Mouse (Mus musculus) heart, postnatal 10 days (tissue): Measurements from ENCODE around the gene Gabrb1. TPM values are rescaled to one million over a fixed set of nuclear protein-coding genes. Genes with fewer than 3 reads are reported as not detected.

Source experiments
- DNase-seq, 2 experiments: peaks; one replicate each; pipeline ENCODE4 v3.0.0; 2021
- intact Hi-C: fragments of 180-260 bp; cut with DNase I; formaldehyde crosslinking; loops from one replicate; pipeline ENCODE4 v1.15.1; 2025
- total RNA-seq, 2 experiments: library from RNA; stranded (reverse); gene quantifications; 2 replicates each; pipeline ENCODE4 v1.2.3; 2021

Gabrb1 gene
- total RNA-seq, result under 1 TPM; 0.02 to 0.05 TPM

DNA sequence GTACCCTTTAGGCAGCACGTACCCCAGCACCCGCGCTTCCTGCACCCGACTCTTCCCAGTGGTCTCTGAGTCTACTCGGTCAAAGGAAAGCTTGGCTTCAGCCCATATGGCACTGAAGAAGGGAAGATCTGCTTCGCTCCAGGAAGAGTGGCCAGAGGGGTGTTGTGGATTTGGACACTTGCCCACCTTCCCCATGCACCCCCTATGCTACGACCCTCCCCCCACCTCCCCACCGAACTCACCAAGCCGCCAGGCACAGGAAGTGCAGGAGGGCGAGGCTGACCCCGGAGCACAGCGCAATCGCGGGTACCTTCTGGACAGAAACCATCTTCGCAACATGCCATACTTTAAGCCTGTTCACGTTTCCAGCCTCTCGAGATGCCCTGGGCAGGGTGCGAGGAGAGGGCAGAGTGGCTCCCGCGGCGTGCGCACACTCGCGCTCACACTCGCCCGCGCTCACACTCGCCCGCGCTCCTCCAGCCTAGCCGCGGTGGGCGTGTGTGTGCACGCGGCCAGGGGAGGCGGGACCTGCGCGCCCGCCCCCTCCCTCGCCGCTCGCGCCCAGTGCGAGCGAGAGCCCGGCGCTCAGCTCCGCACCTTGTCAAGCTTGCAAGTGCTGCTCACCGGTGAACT is at the start of gene Gabrb1:
Gabrb1 (plus strand) TSS at position 632 of the 633 bp plus-strand sequence.
- intact Hi-C loops, result no loop called here
- peak; percentile 17 to 18 for DNase-seq

DNA sequence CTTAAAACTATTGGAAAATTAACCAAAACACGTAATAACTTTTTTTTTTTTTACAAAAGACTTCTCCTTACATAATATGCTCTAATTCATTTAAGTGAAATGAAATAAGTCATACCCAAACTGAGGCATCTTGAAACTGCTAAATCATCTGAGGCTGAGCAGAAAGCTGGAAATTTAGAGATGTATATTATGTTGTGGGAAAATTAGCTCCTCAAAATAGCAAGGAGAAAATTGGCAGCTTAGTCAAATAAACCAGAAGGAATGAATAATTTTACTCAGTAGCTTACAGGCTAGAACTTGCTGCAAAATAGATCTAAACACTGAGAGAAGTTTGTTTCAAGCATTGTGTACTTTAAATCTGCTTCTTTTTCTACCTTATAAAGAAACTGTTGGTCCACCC is 49.2 kb upstream of the Gabrb1 start:
- DNase-seq, result no peak
- intact Hi-C loops, result no loop called here

DNA sequence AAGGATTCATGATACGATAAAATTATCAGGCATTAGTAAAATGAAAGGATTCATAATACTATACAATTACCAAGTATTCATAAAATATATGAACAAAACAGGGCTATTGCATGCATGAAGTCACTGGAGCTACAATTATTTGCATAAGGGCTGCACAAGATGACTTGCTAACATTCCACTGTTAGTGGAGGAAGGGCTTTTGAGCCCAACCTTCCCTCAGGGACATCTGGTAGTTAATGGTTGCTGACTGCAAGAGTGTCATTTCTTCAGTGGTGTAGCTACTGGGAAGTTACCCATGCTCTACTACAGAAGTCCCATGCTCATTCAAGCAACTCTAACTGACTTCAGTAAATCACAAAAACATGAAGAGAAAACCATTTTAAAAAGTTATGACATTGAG is 43.6 kb upstream of the Gabrb1 start:
- no peak for DNase-seq
- intact Hi-C loops, result no loop called here

DNA sequence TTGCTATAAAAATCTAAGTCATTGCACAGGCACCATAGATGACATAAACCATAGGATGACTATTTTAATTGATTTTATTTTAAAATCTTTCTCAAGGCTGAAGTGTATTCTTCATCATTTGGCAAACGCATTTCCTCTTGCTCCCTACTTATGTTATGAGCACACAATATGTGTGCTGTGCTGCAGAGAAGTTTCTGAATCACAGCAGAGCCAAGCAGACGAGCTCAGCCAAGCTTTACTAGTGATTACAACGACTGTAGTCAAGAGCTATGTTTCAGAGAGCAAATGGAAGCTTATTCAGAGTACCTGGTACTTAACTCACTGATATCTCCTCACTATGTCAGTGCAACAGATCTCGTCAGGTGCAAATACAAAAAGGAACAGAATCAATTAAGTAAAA is 41.2 kb upstream of the Gabrb1 start:
- DNase-seq, result no peak

DNA sequence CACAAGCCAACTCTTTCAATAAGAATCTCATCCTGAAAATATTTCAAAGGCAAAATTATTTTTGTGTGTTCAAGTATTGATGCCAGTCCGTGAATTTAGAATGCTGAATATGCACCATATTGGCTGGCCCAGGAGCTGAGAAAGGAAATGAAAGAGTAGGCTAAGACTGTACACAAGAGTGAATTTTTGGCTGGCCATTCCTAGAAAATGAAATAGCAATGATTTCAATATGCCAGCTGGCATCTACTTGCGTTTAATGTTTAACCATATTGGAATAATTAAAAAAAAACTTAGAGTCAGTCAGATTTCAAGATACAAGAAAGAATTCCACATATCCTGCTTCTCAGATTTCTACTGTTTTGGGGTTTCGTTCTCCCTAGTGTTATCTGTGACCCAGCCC is 30.1 kb upstream of the Gabrb1 start:
- intact Hi-C loops, result no loop called here

More for the DNA sequence above, 41.2 kb upstream of the Gabrb1 start:
- intact Hi-C loops, result no loop called here

DNA sequence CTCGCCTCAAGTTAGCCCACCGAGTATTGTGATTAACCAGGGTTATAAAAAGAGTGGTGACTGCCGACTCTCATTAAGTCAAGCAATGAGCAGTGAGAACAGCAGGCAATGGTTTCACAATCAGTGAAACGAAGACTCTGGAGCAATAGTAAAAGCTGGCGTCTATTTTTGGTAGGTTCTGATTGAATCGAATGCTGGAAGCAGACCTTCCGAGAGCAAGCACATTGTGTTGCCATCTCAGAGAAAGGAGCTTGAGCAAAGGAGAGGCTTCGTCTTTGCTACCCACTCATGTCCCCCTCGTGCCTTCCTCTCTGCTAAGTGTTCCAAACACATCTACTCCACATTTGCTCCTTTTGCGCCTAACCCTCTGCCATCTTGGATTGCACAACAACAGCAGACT is 18.1 kb upstream of the Gabrb1 start:
- intact Hi-C loops, result no loop called here
- DNase-seq, result no peak

More for the DNA sequence above, 30.1 kb upstream of the Gabrb1 start:
- no peak for DNase-seq

DNA sequence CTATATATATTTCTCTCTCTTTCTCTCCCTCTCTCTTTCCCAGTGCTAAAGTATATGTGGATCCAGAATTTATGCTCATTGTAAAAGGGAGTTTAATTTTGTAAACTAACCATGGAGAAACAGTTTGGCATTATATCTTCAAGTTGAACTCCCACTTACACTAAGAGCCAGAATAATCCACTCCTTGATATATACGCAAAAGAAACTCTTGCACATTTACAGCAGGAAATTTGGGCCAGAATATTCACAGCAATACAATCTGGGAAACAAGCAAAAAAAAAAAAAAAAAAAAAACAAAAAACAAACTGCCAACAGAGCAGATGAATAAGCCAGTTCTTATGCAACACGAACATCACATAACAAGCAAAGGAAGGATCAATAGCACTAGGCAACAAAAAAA is 9.8 kb upstream of the Gabrb1 start:
- no peak for DNase-seq
- intact Hi-C loops, result no loop called here

DNA sequence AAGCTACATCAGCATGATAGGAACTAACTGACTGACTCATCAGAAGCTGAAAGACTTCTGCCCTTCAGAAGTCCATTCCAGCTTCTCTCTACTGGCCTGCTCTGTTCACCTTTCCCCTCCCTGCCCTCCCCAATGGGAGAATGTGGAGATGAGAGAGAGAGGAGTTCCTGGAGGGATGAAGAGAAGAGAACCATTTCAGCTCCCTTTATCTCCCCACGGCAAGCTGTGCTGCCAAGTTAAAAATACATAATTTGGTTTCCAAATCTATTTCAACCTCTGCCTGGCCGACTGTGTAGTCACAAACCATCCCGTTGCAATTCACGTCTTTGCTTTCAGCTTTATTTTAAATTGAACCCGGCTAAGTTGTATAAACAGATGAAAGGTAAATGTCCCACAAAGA is 3.9 kb upstream of the Gabrb1 start:
- intact Hi-C loops, result no loop called here

DNA sequence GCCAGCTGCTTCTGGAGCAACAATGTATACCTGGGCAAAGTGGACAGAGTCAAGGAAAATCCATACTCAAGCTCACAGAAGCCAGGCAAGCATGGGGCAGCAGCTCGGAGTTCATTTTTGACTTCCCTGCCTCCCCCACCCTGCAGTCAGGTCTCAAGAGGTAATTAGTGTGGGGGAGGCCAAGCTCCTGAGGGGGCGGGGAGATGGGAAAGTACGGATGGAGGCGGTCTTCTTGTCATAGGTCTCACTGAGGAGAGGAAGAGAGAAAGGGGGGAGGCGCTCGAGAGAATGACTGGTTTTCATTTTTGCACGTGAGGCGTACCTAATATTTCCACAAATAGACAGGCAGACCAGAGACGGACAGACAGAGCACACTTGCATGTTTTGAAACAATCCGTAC is 1.1 kb upstream of the Gabrb1 start:
- intact Hi-C loops, result no loop called here

More for the DNA sequence above, 3.9 kb upstream of the Gabrb1 start:
- DNase-seq, result no peak

DNA sequence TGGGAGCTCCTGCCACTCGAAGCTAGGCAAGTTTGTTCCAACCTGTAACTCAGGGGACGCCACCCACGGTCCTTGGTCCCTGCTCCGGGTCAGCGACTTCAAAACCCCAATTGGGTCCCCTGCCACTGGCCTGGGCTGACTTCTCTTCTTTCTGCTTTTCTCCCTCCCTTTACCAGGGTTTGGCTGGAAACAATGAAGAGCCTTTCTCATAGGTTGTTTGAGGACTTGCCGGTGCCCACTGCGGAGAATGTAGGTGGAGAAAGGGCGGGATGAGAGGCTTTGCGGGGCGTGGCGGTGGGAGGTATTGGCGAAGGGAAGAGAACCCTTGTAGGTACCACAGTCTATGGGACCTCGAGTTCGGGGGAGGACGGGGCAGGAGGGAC is 193 bp downstream of the Gabrb1 start, which contains the start of gene Gabra4:
Gabra4 (minus strand) TSS at position 194 of the 383 bp plus-strand sequence.
- no peak for DNase-seq
- intact Hi-C loops, result no loop called here

More for the DNA sequence above, 1.1 kb upstream of the Gabrb1 start:
- DNase-seq, result no peak

DNA sequence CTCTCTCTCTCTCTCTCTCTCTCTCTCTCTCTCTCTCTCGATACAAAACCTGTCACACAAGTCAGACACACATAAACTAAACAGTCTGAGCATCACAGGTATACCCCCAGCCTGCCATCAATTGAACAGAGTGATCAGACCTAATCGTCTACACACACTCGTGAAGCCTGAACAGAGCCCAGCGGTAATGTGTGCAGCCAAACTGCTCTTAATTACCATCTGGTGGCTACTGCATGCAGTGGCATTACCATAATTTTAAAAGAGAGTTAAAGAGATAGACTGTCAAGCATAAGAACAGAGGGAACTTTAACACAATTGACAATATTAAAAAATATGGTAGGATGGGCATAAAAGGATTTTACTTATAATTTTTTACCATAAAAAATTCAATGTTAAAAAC is 7.7 kb downstream of the Gabrb1 start:
- intact Hi-C loops, result loop anchor here (10.0 kb wide), 1 partner anchor 161 kb away; no protein-coding TSS in a partner anchor

DNA sequence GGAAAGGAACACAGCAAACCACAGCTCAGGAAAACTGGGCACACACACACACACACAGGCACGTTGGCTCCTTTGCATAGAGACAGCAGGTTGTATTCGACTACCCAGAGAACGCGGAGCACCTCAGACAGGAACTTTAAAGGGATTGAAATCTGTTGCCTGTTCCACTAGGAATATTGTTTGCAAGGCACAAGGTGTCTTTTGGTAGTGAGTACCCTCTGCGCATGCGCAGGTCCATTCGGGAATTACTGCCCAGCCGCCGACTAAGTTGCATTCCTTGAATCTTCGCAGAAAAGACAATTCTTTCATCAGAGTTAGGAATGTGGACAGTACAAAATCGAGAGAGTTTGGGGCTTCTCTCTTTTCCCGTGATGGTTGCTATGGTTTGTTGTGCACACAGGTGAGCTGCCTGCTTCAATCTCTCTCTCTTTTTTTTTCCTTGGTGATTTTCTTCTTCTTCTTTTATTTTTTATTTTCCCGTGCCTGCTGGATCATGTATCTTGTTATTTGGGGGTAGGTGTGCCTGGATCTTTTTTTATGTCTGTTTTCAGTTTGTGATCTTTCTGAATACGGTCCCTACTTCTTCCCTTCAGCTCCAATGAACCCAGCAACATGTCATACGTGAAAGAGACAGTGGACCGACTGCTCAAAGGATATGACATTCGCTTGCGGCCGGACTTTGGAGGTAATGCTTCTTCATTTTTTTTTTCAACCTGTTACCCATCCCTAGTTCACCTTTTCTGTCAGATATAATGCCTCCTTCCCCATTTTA is 42.0 kb downstream of the Gabrb1 start:
- peak; percentile 14 to 31 for DNase-seq
- intact Hi-C loops, result loop anchor here (2.0 kb wide), 1 partner anchor 197 kb away; no protein-coding TSS in a partner anchor

More for the DNA sequence above, 7.7 kb downstream of the Gabrb1 start:
- peak in 1 of 2 experiments; percentile 2 for DNase-seq

DNA sequence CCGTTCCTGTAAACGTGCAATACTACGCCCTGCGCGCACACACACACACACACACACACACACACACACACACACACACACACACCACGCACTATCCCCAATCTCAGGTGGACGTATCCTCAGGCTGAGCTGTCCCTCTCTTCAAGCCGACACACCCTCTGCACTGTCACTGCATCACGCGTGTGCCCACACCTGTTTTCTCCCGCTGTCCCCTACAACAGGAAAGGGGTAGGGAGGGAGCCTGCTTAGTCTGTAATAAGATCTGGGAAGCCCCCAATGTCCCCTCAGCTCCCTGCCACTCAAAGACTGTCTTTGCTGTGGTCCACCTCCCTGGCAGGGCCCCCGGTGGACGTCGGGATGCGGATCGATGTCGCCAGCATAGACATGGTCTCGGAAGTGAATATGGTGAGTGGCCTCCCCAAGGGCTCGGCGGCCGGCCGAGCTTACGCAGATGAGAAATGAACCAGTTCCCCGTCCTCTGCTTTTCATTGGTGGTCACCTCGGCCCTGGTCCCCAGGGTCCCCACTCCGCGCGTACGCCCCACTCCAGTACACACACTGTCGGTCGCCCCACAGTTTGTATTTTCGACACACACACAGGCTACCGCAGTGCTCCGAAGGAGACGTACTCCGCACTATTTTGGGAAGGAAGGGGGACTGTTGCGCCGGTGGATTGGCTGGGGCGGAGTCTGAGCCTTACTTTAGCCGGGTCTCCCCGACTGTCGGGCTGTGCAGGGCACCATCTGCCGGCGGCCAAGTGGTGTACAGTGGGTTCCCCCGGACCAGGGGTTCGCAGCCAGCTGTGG is 42.8 kb downstream of the Gabrb1 start:
- intact Hi-C loops, result loop anchor here (2.0 kb wide), 1 partner anchor 198 kb away; no protein-coding TSS in a partner anchor
- peak; percentile 24 to 27 for DNase-seq

DNA sequence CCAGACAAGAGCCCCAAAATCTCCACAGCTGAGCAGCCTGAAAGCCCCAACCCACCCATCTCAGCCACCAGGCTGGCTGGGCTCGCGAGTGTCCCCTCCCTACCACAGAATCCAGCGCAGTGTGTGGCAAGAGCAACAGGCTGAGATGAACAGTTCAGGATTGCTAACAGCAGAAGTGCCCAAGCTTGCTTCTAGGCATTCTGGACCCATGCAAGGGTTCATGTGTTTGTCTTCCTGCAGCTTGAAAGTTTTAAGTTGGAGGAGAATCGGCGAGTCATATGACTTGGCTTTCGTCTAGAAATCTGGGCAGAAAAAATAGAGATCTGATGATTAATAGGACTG is 43.3 kb downstream of the Gabrb1 start:
- intact Hi-C loops, result loop anchor here (2.0 kb wide), 1 partner anchor 198 kb away; no protein-coding TSS in a partner anchor

DNA sequence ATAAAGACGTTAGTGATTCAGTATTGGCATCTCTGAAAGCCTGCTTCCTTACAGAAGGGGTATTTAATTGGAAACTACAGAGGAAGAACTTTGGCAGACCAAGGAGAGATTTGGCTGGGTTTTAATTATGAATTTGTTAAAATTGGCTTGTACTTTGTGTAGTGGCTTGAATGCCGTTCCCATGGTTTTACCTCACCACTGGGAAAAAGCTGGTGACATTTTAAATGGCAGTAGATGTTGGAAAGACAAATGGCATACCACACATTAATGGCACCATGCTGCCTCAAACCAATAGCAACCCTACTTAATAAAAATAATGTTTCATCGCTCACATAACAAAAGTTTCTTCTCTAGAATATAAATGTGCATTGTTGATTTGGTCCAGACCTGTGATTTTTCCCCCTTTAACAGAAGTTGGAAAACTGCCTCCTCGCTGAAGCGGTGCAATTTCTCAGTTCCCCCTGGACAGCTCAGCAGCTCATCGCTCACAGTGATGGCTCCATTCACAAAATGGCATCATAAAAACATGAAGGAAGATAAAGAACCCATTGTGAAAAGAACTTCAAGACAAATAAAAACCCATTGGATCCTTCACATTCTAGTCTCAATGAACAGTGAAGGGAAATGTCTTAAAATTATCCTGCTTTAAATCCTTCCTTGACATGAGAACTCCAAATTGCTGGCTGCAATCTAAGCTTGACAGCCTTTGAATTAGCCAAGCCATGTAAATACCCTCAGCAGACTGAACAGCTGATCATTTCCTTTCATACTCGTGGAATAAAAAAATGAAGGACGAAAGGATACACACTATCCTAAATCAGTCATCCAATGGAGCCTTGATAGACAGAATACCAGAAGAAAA is 75.2 kb downstream of the Gabrb1 start:
- DNase-seq, result no peak
- intact Hi-C loops, result no loop called here

More for the DNA sequence above, 43.3 kb downstream of the Gabrb1 start:
- DNase-seq, result no peak

DNA sequence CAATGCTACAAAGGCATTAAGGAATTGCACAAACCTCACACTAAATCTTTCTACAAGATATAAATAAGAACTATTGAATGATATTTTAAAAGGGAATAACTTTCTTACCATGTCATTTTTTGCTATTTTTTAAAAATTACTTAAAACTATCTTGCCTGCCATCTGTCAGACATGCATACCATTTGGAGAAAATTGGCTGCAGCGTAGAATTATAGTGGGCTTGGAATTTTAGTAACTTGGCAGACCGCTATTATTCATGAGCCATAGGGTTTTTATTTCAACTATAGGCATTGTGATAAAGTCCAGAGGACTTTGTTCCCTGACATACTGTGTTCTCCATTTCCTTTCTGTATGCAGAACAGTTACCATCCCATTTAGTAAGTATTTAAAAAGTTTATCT is 89.5 kb downstream of the Gabrb1 start:
- no peak for DNase-seq
- intact Hi-C loops, result no loop called here

DNA sequence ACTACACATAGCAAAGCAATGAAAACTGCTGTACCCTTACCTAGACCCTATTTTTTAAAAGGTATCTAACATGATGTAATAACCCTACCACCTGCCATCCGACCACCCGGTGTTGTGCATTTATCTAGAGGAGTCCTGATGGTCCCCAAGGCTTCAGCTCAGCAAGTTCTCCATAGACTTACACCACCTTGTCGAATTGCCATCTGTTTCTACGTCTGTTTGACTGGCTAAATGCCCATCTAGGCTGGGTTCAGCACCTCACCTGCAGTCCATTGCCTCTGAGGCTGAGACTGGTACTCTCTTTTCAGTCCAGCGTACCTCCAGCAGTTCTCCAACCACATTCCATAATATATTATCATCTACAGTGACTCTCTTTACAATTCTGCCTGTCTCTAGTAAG is 96.1 kb downstream of the Gabrb1 start:
- DNase-seq, result no peak
- intact Hi-C loops, result no loop called here

DNA sequence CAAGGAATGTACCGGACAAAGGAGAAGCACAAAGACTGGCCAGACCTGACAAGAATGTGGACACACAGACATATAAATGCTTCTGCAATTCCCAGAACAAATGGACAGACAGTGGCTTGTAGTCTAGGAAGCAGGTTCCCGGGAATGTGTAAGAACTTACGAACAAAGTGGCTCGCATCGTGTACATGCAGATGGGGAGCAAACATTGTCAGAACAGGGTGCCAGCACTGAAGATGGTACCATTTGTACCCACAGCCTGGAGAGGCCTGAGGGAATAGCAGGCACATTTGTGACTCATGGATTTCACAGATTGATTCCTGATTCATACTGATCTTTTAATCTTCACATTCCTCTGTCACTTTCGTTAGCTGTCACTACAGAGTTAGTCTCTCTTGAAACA is 103.2 kb downstream of the Gabrb1 start:
- intact Hi-C loops, result no loop called here
- no peak for DNase-seq

DNA sequence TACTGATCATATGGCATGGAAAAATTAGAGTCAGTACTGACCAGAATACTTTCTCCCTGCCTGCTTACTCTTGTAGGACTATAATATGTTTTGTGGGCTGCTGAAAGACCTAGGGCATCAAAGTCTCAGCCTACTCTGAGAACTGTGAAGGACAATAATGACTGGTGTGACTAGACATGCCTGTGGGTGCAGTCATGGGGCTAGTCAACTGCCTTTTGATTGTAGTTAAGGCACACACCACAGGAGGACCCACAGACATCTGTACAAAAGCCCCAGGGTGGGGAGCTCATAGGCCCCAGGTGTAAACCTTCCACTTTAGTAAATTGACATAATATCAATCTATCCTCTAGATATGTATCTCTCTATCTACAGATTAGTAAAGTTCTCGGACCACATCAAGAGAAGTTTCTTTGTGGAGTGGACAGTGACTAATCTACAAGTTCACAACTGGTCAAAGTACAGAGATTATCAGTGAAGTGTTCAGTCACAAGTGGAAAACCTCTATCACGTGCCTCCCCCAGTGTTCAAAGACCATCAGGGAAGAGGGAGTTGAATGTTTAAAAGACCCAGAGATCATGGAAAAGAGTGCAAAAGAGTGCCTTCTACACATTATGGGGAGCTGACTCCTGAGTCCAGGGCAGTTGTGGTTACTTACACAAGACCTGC is 123.7 kb downstream of the Gabrb1 start:
- intact Hi-C loops, result no loop called here
- no peak for DNase-seq

DNA sequence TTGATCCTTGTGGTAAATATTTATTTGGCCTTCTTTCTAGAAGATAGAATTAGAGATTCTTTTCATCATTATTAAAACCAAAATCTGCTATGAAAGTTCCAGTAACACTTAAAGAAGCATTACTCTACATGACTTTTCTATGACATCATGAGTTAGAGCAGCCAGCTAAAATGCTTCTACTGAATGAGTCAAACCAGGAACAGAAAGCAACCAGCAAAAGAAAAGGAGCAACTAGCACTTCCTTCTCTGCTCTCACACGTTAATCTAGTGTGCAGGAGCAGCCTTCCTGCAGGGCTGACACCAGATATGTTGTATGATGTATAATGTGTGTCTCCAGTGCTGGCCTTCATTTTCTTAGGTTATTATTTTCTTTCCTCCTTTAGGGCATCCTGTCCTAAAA is 164.9 kb downstream of the Gabrb1 start:
- intact Hi-C loops, result no loop called here
- DNase-seq, result no peak
